Mouse (Mus musculus) bone marrow, adult 2 months (tissue): ENCODE measurements around the gene Fyn.

Experiments
- CTCF ChIP-seq: fragments of 200-500 bp; IDR thresholded peaks from 2 replicates; pipeline ENCODE4 v1.5.1; 2011; ENCODE audit warnings: low read length, control low read depth; ENCODE audit not compliant: control insufficient read depth, insufficient read depth
- POLR2A ChIP-seq: fragments of 200-500 bp; IDR thresholded peaks from 2 replicates; pipeline ENCODE4 v1.6.1; 2011; ENCODE audit warnings: low read depth, mild to moderate bottlenecking, control low read depth, low read length, borderline replicate concordance; ENCODE audit not compliant: control insufficient read depth

GRCm38 (mm10) chr10:39601068-39601467, 232.4 kb downstream of the Fyn start:
- TF ChIP-seq CTCF (no peak), POLR2A (no peak)
